Mouse (Mus musculus) bone marrow, adult 2 months (tissue): ENCODE results near the gene Scrn3. TPM values are rescaled to one million over a fixed set of nuclear protein-coding genes. Genes with fewer than 3 reads are reported as not detected.

Experiments
- H3K27ac ChIP-seq: fragments of 200-500 bp; 2 replicates; pipeline ENCODE4 v1.5.1; 2012; ENCODE audit warnings: low read depth, mild to moderate bottlenecking, control low read depth, inconsistent platforms, low read length; ENCODE audit not compliant: control insufficient read depth, poor library complexity, insufficient read depth
- H3K4me1 ChIP-seq: fragments of 200-500 bp; 2 replicates; pipeline ENCODE4 v1.6.1; 2011; ENCODE audit warnings: low read length; ENCODE audit not compliant: control insufficient read depth, insufficient read depth
- H3K4me3 ChIP-seq: fragments of 200-500 bp; replicated peaks from 2 replicates; pipeline ENCODE3; 2011; ENCODE audit warnings: mild to moderate bottlenecking, low read depth, low read length, control low read depth; ENCODE audit not compliant: control insufficient read depth
- CTCF ChIP-seq: fragments of 200-500 bp; IDR thresholded peaks from 2 replicates; pipeline ENCODE4 v1.5.1; 2011; ENCODE audit warnings: low read length, control low read depth; ENCODE audit not compliant: control insufficient read depth, insufficient read depth
- POLR2A ChIP-seq: fragments of 200-500 bp; IDR thresholded peaks from 2 replicates; pipeline ENCODE4 v1.6.1; 2011; ENCODE audit warnings: low read depth, mild to moderate bottlenecking, control low read depth, low read length, borderline replicate concordance; ENCODE audit not compliant: control insufficient read depth
- WGBS: fragments of 180-500 bp; shearing (Covaris S2); methylation state at CpG from one replicate; pipeline ENCODE4 v1.1.7; 2018; 5-methylcytosine and 5-hydroxymethylcytosine counted together
- polyA plus RNA-seq: library from polyadenylated mRNA; stranded (reverse); fragments of >200 nt; gene quantifications from 2 replicates; pipeline ENCODE4 v1.2.4, GENCODE M21; 2011; ENCODE audit warnings: low replicate concordance; ENCODE audit not compliant: missing spikeins, insufficient read depth, insufficient read length

The Scrn3 gene
- 25.6 and 33.7 TPM in 2 replicates for polyA plus RNA-seq

GRCm38 (mm10) chr2:73312152-73313116 lies at the start of gene Scrn3, which contains the start of gene Cir1:
Gene Scrn3 (plus strand): TSS chr2:73312601.
Gene Cir1 (minus strand): TSS chr2:73312701.
- TF ChIP-seq CTCF, result no peak
- TF ChIP-seq POLR2A, result peak; percentile 94; the same call in 1 of the 2 replicates

GRCm38 (mm10) chr2:73263172-73263765 lies 49.1 kb upstream of the Scrn3 start:
- Histone ChIP-seq H3K4me3 (no peak overlapping the region), H3K27ac (no peak overlapping the region; the same call in 1 of the 2 replicates), H3K4me1 (no peaks in the 10 kb centered on the region)
- WGBS, result 14% methylated on average over 16 of the region's 16 CpGs
- TF ChIP-seq POLR2A (no peak), CTCF (no peak)

More at GRCm38 (mm10) chr2:73312152-73313116, at the start of gene Scrn3, which contains the start of gene Cir1:
- whole genome bisulfite sequencing, result under 1% methylated on average over 64 of the region's 64 CpGs
- Histone ChIP-seq H3K4me1 (no peaks in the 10 kb centered on the region), H3K4me3 (peak within 1 kb of the TSS; percentile 90), H3K27ac (peak within 1 kb of the TSS; percentile 90)

- TF ChIP-seq POLR2A (no peak), CTCF (no peak)
- H3K4me3 ChIP-seq, result no peak overlapping the region
- 5% methylated on average over 38 of the region's 38 CpGs for WGBS
- H3K4me1 ChIP-seq, result no peaks in the 10 kb centered on the region
- H3K27ac ChIP-seq, result no peak overlapping the region; the same call in 1 of the 2 replicates
Observed at GRCm38 (mm10) chr2:73263794-73264610, 48.4 kb upstream of the Scrn3 start.

GRCm38 (mm10) chr2:73264611-73265195 lies 47.7 kb upstream of the Scrn3 start:
- TF ChIP-seq POLR2A (no peak), CTCF (no peak)
- 9% methylated on average over 11 of the region's 11 CpGs for WGBS
- Histone ChIP-seq H3K4me1 (no peaks in the 10 kb centered on the region), H3K27ac (no peak overlapping the region), H3K4me3 (no peak overlapping the region)

GRCm38 (mm10) chr2:73266011-73266410 lies 46.4 kb upstream of the Scrn3 start:
- no peaks in the 10 kb centered on the region for H3K4me1 ChIP-seq
- no peak overlapping the region for H3K27ac ChIP-seq
- WGBS, result 7% methylated on average over 5 of the region's 5 CpGs
- no peak overlapping the region for H3K4me3 ChIP-seq
- TF ChIP-seq POLR2A (no peak), CTCF (no peak)

GRCm38 (mm10) chr2:73266623-73267022 lies 45.8 kb upstream of the Scrn3 start:
- Histone ChIP-seq H3K4me3 (no peak overlapping the region), H3K4me1 (no peaks in the 10 kb centered on the region), H3K27ac (no peak overlapping the region)
- TF ChIP-seq CTCF, result no peak
- no peak for TF ChIP-seq POLR2A
- 41% methylated on average over 1 of the region's 1 CpGs for whole genome bisulfite sequencing

GRCm38 (mm10) chr2:73267231-73267630 lies 45.2 kb upstream of the Scrn3 start:
- TF ChIP-seq CTCF (no peak), POLR2A (no peak)
- 23% methylated on average over 3 of the region's 3 CpGs for WGBS
- Histone ChIP-seq H3K4me1 (no peaks in the 10 kb centered on the region; the same call in 1 of the 2 replicates), H3K27ac (no peak overlapping the region), H3K4me3 (no peak overlapping the region)

- H3K4me1 ChIP-seq, result no peaks in the 10 kb centered on the region; the same call in 1 of the 2 replicates
- no peak overlapping the region for H3K4me3 ChIP-seq
- H3K27ac ChIP-seq, result no peak overlapping the region
- TF ChIP-seq CTCF (no peak), POLR2A (no peak)
- whole genome bisulfite sequencing, result 14% methylated on average over 4 of the region's 4 CpGs
Observed at GRCm38 (mm10) chr2:73267818-73268217, 44.6 kb upstream of the Scrn3 start.
